Mouse (Mus musculus) thymus, postnatal 0 days (tissue): ENCODE measurements at regions not wholly inside any gene's neighbourhood (a gene's known extent, or its start where the extent isn't known, plus 50 kb on each side); places are given as distances from the start of the nearest gene placed in this dataset.

Source experiments
- DNase-seq: peaks from one replicate; pipeline ENCODE4 v3.0.0-alpha.2; 2015; ENCODE audit warnings: low spot score

GRCm38 (mm10) chr3:41366264-41366663 lies 189.3 kb upstream of the Jade1 start:
- DNase-seq, result no peak

GRCm38 (mm10) chr3:41365145-41365830 lies 190.2 kb upstream of the Jade1 start:
- DNase-seq, result no peak

GRCm38 (mm10) chr3:41363947-41364346 lies 191.6 kb upstream of the Jade1 start:
- no peak for DNase-seq

GRCm38 (mm10) chr3:41360231-41360630 lies 195.3 kb upstream of the Jade1 start:
- no peak for DNase-seq

GRCm38 (mm10) chr3:41359458-41359857 lies 196.1 kb upstream of the Jade1 start:
- DNase-seq, result no peak

GRCm38 (mm10) chr3:41353021-41353420 lies 202.5 kb upstream of the Jade1 start:
- no peak for DNase-seq

GRCm38 (mm10) chr3:41351786-41352185 lies 203.7 kb upstream of the Jade1 start:
- DNase-seq, result no peak

GRCm38 (mm10) chr3:41351091-41351685 lies 204.3 kb upstream of the Jade1 start:
- DNase-seq, result no peak

- no peak for DNase-seq
Observed at GRCm38 (mm10) chr3:41350331-41350730, 205.2 kb upstream of the Jade1 start.

GRCm38 (mm10) chr3:41348795-41349194 lies 206.7 kb upstream of the Jade1 start:
- DNase-seq, result peak; percentile 42

- no peak for DNase-seq
Observed at GRCm38 (mm10) chr3:41346863-41347262, 208.7 kb upstream of the Jade1 start.

GRCm38 (mm10) chr3:41343431-41343830 lies 212.1 kb upstream of the Jade1 start:
- no peak for DNase-seq

- no peak for DNase-seq
Observed at GRCm38 (mm10) chr3:41332481-41332880, 223.1 kb upstream of the Jade1 start.

- DNase-seq, result no peak
Observed at GRCm38 (mm10) chr3:41330356-41330755, 225.2 kb upstream of the Jade1 start.

- DNase-seq, result no peak
Observed at GRCm38 (mm10) chr3:41328828-41329227, 226.7 kb upstream of the Jade1 start.

GRCm38 (mm10) chr3:41326211-41327104 lies 229.1 kb upstream of the Jade1 start:
- no peak for DNase-seq

GRCm38 (mm10) chr3:41321808-41322207 lies 233.7 kb upstream of the Jade1 start:
- DNase-seq, result no peak

- DNase-seq, result no peak
Observed at GRCm38 (mm10) chr3:41319214-41319856, 236.2 kb upstream of the Jade1 start.

GRCm38 (mm10) chr3:41318232-41319131 lies 235.6 kb upstream of the Pgrmc2 start:
- DNase-seq, result no peak

GRCm38 (mm10) chr3:41317170-41317569 lies 234.3 kb upstream of the Pgrmc2 start:
- DNase-seq, result no peak

- no peak for DNase-seq
Observed at GRCm38 (mm10) chr3:41312492-41312891, 229.6 kb upstream of the Pgrmc2 start.
